Mouse (Mus musculus): ENCODE data around the gene Olfr1086. TPM values are rescaled to one million over a fixed set of nuclear protein-coding genes. Genes with fewer than 3 reads are reported as not detected.
"Not testable (repeated sequence)": the region's sequence is repeated elsewhere in the genome, so short reads cannot be mapped to it uniquely, and the experiment has no call there.

The Olfr1086 gene
- not detected in 2 replicates for polyA plus RNA-seq (2015; fragmentation: Nextera tagmentation; extraction: Ambion mirVana)

DNA sequence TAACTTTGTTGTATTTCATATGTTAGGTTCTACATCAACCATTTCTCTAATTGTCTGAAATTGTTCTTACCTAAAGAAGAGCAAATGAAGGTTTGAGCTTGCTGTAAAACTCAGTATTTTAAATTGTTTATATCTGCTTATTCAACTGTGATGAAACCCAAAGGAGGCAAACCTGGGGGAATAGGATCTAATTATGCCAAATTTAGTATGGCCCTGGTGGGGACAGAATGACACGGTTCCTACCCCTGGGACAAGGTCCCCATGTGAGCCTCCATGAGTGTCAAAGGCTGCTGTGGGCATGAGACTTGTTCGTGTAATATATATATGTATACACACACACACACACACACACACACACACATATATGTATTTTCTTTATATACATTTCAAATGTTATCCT lies at the start of gene Olfr1086:
Olfr1086 (minus strand) TSS at position 101 of the 400 bp plus-strand sequence.
- H3K27ac ChIP-seq = no peak within 1 kb of the TSS
- no peaks in the 10 kb centered on the region for H3K36me3 ChIP-seq
- no peak within 1 kb of the TSS for H3K4me2 ChIP-seq
- no peak within 1 kb of the TSS for H3K4me3 ChIP-seq
- ATAC-seq (replicated peaks; ENCODE audit: insufficient number of reproducible peaks, insufficient read depth, low FRiP score, low read depth) = no peak
- WGBS = 73% methylated on average over 2 of the region's 2 CpGs
- no peak within 1 kb of the TSS for H3K9ac ChIP-seq
- H3K27me3 ChIP-seq = no peaks in the 10 kb centered on the region
- no peaks in the 10 kb centered on the region for H3K9me3 ChIP-seq (replicated peaks)
- H3K4me1 ChIP-seq (replicated peaks) = no peaks in the 10 kb centered on the region

DNA sequence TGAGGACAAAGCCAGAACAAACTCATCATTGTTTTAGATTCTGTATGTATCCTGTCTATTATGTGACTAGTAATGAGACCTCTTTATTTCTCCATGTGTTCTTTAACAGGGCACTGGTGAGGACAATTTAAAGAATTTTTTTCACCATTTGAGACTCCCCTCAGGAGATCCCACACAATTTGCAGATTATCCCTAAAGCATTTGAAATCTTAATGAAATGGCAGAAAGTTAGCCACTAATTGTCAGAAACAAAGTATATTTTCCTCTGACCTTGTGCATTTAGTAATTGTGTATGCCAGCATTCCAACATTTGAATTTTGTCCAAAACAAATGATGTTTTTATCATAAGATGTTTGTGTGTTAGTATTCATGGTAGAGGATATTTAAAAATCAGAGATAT lies 18.4 kb upstream of the Olfr1086 start, which contains the start of gene Olfr1087:
Olfr1087 (minus strand) TSS at position 101 of the 400 bp plus-strand sequence.
- ATAC-seq (replicated peaks; ENCODE audit: insufficient number of reproducible peaks, insufficient read depth, low FRiP score, low read depth) = no peak
- no peak within 1 kb of the TSS for H3K27ac ChIP-seq
- no peaks in the 10 kb centered on the region for H3K4me1 ChIP-seq (replicated peaks)
- H3K27me3 ChIP-seq = no peaks in the 10 kb centered on the region
- H3K9ac ChIP-seq = no peak within 1 kb of the TSS
- H3K4me2 ChIP-seq = no peak within 1 kb of the TSS
- H3K9me3 ChIP-seq (replicated peaks) = no peaks in the 10 kb centered on the region
- no peak within 1 kb of the TSS for H3K4me3 ChIP-seq
- H3K36me3 ChIP-seq = no peaks in the 10 kb centered on the region

- Histone ChIP-seq H3K27me3 (no peaks in the 10 kb centered on the region), H3K27ac (no peak within 1 kb of the TSS), H3K36me3 (no peaks in the 10 kb centered on the region), H3K9ac (no peak within 1 kb of the TSS), H3K9me3 (replicated peaks) (no peaks in the 10 kb centered on the region), H3K4me3 (no peak within 1 kb of the TSS), H3K4me1 (replicated peaks) (no peaks in the 10 kb centered on the region), H3K4me2 (no peak within 1 kb of the TSS)
- ATAC-seq (replicated peaks; ENCODE audit: insufficient number of reproducible peaks, insufficient read depth, low FRiP score, low read depth) = no peak
- 21% methylated on average over 1 of the region's 1 CpGs for WGBS
These were observed 18.0 kb downstream of the Olfr1086 start, which contains the start of gene Olfr1085 for GRCm38 (mm10) chr2:86661919-86662318. Gene Olfr1085, minus strand, starts transcription at chr2:86662019.

DNA sequence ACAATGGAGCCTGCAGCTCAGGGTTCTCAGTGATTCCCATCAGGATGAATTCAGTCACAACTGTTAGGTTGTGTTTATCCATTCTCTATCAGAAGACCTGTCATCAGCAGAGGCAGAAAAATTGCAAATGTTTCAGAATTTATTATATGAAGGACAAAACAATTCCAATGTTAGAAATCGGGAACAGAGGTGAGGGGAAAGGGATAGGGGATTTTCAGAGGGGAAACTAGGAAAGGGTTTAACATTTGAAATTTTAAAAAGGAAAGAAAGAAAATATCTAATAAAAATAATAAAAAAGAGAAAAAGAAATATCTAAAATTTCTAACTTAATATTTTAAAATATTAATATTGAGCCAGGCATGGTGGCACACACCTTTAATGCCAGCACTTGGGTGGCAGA lies 40.3 kb downstream of the Olfr1086 start, which contains the start of gene Olfr1084:
Olfr1084 (minus strand) TSS at position 101 of the 400 bp plus-strand sequence.
- H3K9me3 ChIP-seq (replicated peaks); H3K4me3 ChIP-seq; H3K4me2 ChIP-seq; ATAC-seq (replicated peaks; ENCODE audit: insufficient number of reproducible peaks, insufficient read depth, low FRiP score, low read depth); H3K36me3 ChIP-seq; H3K27me3 ChIP-seq; H3K4me1 ChIP-seq (replicated peaks); H3K27ac ChIP-seq; H3K9ac ChIP-seq: not testable (repeated sequence)
- WGBS = 75% methylated on average over 1 of the region's 1 CpGs

Other genes starting within 250 kb of the Olfr1086 start
- not detected in 2 replicates for gene Olfr1065, start 229.5 kb downstream of the Olfr1086 start, polyA plus RNA-seq (2015; fragmentation: Nextera tagmentation; extraction: Ambion mirVana)
- gene Olfr1066, start 223.8 kb downstream of the Olfr1086 start, polyA plus RNA-seq (2015; fragmentation: Nextera tagmentation; extraction: Ambion mirVana) = not detected in 2 replicates
- not detected in 2 replicates for gene Olfr228, start 192.7 kb downstream of the Olfr1086 start, polyA plus RNA-seq (2015; fragmentation: Nextera tagmentation; extraction: Ambion mirVana)
- not detected in 2 replicates for gene Olfr1076, start 171.6 kb downstream of the Olfr1086 start, polyA plus RNA-seq (2015; fragmentation: Nextera tagmentation; extraction: Ambion mirVana)
- gene Olfr1079, start 137.6 kb downstream of the Olfr1086 start, polyA plus RNA-seq (2015; fragmentation: Nextera tagmentation; extraction: Ambion mirVana) = not detected in 2 replicates
- not detected in 2 replicates for gene Olfr1080, start 121.9 kb downstream of the Olfr1086 start, polyA plus RNA-seq (2015; fragmentation: Nextera tagmentation; extraction: Ambion mirVana)
- gene Olfr1082, start 81.1 kb downstream of the Olfr1086 start, polyA plus RNA-seq (2015; fragmentation: Nextera tagmentation; extraction: Ambion mirVana) = not detected in 2 replicates
- not detected in 2 replicates for gene Olfr1084, start 40.4 kb downstream of the Olfr1086 start, polyA plus RNA-seq (2015; fragmentation: Nextera tagmentation; extraction: Ambion mirVana)
- gene Olfr1085, start 18.1 kb downstream of the Olfr1086 start, polyA plus RNA-seq (2015; fragmentation: Nextera tagmentation; extraction: Ambion mirVana) = not detected in 2 replicates
- gene Olfr1087, start 18.3 kb upstream of the Olfr1086 start, polyA plus RNA-seq (2015; fragmentation: Nextera tagmentation; extraction: Ambion mirVana) = not detected in 2 replicates
- gene Olfr1089, start 53.6 kb upstream of the Olfr1086 start, polyA plus RNA-seq (2015; fragmentation: Nextera tagmentation; extraction: Ambion mirVana) = not detected in 2 replicates
- not detected in 2 replicates for gene Olfr1090, start 78.9 kb upstream of the Olfr1086 start, polyA plus RNA-seq (2015; fragmentation: Nextera tagmentation; extraction: Ambion mirVana)
- gene Olfr1093, start 102.4 kb upstream of the Olfr1086 start, polyA plus RNA-seq (2015; fragmentation: Nextera tagmentation; extraction: Ambion mirVana) = not detected in 2 replicates
- not detected in 2 replicates for gene Olfr141, start 129.9 kb upstream of the Olfr1086 start, polyA plus RNA-seq (2015; fragmentation: Nextera tagmentation; extraction: Ambion mirVana)
- not detected in 2 replicates for gene Olfr1094, start 144.6 kb upstream of the Olfr1086 start, polyA plus RNA-seq (2015; fragmentation: Nextera tagmentation; extraction: Ambion mirVana)
- not detected in 2 replicates for gene Olfr1095, start 171.6 kb upstream of the Olfr1086 start, polyA plus RNA-seq (2015; fragmentation: Nextera tagmentation; extraction: Ambion mirVana)
- not detected in 2 replicates for gene Gm13723, start 194.7 kb upstream of the Olfr1086 start, polyA plus RNA-seq (2015; fragmentation: Nextera tagmentation; extraction: Ambion mirVana)
- not detected in 2 replicates for gene Olfr1097, start 212.1 kb upstream of the Olfr1086 start, polyA plus RNA-seq (2015; fragmentation: Nextera tagmentation; extraction: Ambion mirVana)
- gene Olfr1098, start 244.5 kb upstream of the Olfr1086 start, polyA plus RNA-seq (2015; fragmentation: Nextera tagmentation; extraction: Ambion mirVana) = not detected in 2 replicates

Data from heart, embryonic 15.5 days (tissue).